Mouse (Mus musculus) brown adipose tissue, adult 24 weeks (tissue): Measurements from ENCODE around the gene Cpa1. TPM values are rescaled to one million over a fixed set of nuclear protein-coding genes. Genes with fewer than 3 reads are reported as not detected.

Experiments
- H3K27ac ChIP-seq: fragments of 200-500 bp; replicated peaks from 2 replicates; pipeline ENCODE4 v1.5.1; 2012; ENCODE audit warnings: low read depth, mild to moderate bottlenecking, low read length
- H3K4me1 ChIP-seq: fragments of 200-500 bp; 2 replicates; pipeline ENCODE4 v1.6.1; 2012; ENCODE audit warnings: low read length, mixed read lengths; ENCODE audit not compliant: control insufficient read depth, insufficient read depth, insufficient read length
- H3K4me3 ChIP-seq: fragments of 200-500 bp; 2 replicates; pipeline ENCODE4 v1.5.1; 2012; ENCODE audit warnings: low read depth, mild to moderate bottlenecking, low read length, moderate library complexity; ENCODE audit not compliant: insufficient read depth
- polyA plus RNA-seq: library from polyadenylated mRNA; stranded (reverse); fragments of >200 nt; gene quantifications from 2 replicates; pipeline ENCODE4 v1.2.4, GENCODE M21; 2012; ENCODE audit not compliant: missing spikeins, insufficient read depth, insufficient read length

The Cpa1 gene
- polyA plus RNA-seq, 1 experiment: not detected

GRCm38 (mm10) chr6:30616491-30616941, 22.5 kb upstream of the Cpa1 start:
- H3K4me1 ChIP-seq: no peaks in the 10 kb centered on the region
- no peak overlapping the region for H3K4me3 ChIP-seq
- H3K27ac ChIP-seq: no peak overlapping the region

DNA sequence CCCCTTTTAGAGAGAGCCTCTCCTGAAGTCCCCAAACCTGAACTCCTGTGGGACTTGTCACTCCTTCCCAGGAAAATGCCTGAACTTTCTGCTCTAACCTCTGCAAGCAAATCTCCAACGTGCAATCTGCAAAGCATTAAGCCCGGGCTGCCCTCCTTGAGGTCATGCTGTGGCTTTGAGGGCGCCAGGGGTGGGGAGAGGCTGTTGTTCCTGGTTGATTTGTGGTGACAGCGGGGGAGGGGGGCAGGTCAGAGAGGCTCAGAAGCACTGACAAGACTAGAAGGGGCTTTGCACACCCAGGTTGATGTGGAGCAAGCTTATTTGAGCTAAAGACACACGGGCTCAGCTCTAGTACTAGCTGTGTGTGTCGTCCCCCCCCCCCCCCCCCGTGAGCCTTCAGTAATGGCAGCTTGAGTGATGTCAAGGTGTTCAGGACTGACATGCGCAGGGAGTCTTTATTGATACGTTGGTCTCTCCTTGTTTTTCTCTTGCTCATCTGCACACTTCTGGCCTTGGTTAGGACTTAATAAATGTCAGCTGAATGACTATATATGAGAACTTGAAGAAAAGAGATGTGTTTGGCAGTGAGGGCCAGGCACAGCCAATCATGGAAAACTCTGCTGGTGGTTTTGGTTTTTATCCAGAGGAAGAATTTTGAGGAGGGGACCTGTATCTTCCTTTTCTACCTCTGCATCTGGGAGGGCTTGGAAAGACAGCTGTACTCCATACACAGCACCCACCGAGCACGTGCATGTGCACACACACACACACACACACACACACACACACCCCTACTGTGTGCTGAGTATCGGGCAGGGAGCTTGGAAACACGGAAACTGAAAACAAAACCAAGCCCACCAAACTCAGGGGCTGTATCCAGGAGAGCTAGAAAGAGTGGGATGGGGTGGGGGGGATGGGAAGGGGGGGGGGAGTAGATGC, 21.7 kb upstream of the Cpa1 start:
- no peaks in the 10 kb centered on the region for H3K4me1 ChIP-seq
- H3K4me3 ChIP-seq: no peak overlapping the region
- H3K27ac ChIP-seq: no peak overlapping the region

- Histone ChIP-seq H3K4me1 (no peaks in the 10 kb centered on the region), H3K27ac (no peak overlapping the region), H3K4me3 (no peak overlapping the region)
These were observed 20.9 kb upstream of the Cpa1 start for GRCm38 (mm10) chr6:30617959-30618590.

GRCm38 (mm10) chr6:30618735-30619134, 20.3 kb upstream of the Cpa1 start:
- H3K27ac ChIP-seq: no peak overlapping the region
- H3K4me1 ChIP-seq: no peaks in the 10 kb centered on the region
- no peak overlapping the region for H3K4me3 ChIP-seq

DNA sequence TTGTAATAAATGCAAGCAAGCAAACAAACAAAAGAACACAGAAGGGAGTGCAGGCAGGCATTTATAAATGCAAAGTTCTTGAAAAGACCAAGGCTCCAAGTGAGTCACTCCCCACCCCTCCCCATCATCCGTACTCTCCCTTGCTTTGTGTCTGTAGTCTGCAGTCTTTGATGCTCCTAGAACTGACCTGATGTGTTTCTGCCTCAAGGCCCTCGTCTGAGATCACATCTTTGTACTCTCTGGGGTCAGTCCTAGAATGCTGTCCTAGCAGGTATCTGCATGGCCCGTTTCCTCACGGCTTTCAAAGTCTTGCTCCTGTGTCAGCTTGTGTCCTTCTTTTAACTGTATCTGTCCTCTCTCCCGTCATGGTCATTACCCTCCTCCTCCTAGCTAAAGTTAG, 19.4 kb upstream of the Cpa1 start:
- Histone ChIP-seq H3K4me3 (no peak overlapping the region), H3K27ac (no peak overlapping the region), H3K4me1 (no peaks in the 10 kb centered on the region)

- Histone ChIP-seq H3K4me1 (no peaks in the 10 kb centered on the region), H3K4me3 (no peak overlapping the region), H3K27ac (no peak overlapping the region)
These were observed 18.4 kb upstream of the Cpa1 start for GRCm38 (mm10) chr6:30620591-30620990.

- no peak overlapping the region for H3K27ac ChIP-seq
- H3K4me3 ChIP-seq: no peak overlapping the region
- no peaks in the 10 kb centered on the region for H3K4me1 ChIP-seq
These were observed 18.0 kb upstream of the Cpa1 start for GRCm38 (mm10) chr6:30620994-30621393.

DNA sequence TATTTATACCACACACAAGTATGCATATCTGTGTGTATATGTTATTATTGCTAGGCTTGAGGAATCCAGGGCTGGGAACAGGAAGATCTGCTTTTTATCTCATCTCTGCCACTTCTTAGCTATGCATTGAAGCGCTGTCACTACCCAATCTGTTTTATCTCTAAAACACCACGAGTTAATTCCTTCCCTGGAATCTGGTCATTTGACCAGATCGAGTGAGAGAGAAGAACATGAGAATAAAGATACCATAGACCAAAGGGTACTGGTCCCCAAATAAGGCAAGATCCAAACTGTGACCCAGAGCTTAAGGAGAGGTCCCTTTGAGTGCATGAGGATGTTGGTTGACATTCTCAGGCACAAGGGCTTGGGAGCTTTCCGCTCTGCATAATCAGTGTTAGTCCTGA, 17.0 kb upstream of the Cpa1 start:
- no peak overlapping the region for H3K4me3 ChIP-seq
- H3K4me1 ChIP-seq: no peaks in the 10 kb centered on the region
- no peak overlapping the region for H3K27ac ChIP-seq

GRCm38 (mm10) chr6:30624763-30625162, 14.3 kb upstream of the Cpa1 start:
- no peak overlapping the region for H3K4me3 ChIP-seq
- no peak overlapping the region for H3K27ac ChIP-seq

DNA sequence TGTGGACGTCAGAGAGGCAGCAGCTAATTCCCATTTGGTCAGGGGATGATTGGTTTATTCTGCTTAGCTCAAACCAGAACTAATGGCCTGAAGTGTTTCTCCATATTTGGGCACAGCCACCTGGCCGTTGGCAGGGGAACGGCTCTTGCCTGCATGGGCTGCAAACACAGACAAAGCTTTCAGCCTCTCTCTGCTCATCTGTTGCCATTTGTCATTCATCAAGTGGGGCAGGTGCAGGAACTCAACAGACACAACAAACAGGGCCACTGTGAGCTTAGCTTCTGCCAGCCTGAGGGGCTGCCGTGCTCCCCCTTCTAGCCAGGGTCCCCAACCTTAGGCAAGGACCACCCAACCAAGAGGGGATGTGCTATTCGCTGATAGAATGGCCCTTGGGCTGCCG, 10.9 kb upstream of the Cpa1 start:
- Histone ChIP-seq H3K4me3 (no peak overlapping the region), H3K27ac (no peak overlapping the region), H3K4me1 (no peaks in the 10 kb centered on the region)

More at GRCm38 (mm10) chr6:30624763-30625162, 14.3 kb upstream of the Cpa1 start:
- no peaks in the 10 kb centered on the region for H3K4me1 ChIP-seq

DNA sequence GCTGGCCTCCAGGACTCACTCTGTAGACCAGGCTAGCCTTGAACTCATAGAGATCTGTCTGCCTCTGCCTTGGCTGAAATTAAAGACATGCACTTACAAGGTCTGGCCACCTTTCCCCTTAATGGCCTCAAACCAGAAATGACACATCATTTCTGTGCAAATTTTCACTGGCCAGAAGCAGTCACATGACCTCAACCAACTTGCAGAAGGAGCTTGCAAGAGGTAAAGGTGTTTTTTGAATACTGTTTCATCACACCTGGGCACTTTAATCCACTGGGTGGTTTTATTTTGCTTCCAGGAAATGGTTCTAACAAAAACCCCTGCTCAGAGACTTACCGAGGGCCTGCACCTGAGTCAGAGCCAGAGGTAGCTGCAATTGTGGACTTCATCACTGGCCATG, 9.0 kb upstream of the Cpa1 start:
- H3K4me1 ChIP-seq: no peaks in the 10 kb centered on the region
- no peak overlapping the region for H3K27ac ChIP-seq
- no peak overlapping the region for H3K4me3 ChIP-seq

GRCm38 (mm10) chr6:30635361-30635862, 3.6 kb upstream of the Cpa1 start:
- Histone ChIP-seq H3K4me3 (no peak overlapping the region), H3K27ac (no peak overlapping the region), H3K4me1 (no peaks in the 10 kb centered on the region)

GRCm38 (mm10) chr6:30636186-30636842, 2.7 kb upstream of the Cpa1 start:
- Histone ChIP-seq H3K27ac (no peak overlapping the region), H3K4me1 (no peaks in the 10 kb centered on the region), H3K4me3 (no peak overlapping the region)

- peaks cover 12% of the 10 kb centered on the region for H3K4me1 ChIP-seq
- no peak overlapping the region for H3K4me3 ChIP-seq
- peak overlapping the region; percentile 69 for H3K27ac ChIP-seq
These were observed 4.9 kb downstream of the Cpa1 start for GRCm38 (mm10) chr6:30643694-30644460.
